ENCODE assay signal across 20 mouse cellular contexts in genomic region chr13:70348456-70348855, GRCm38 (mm10).
DNase-seq lines count a peak whose midpoint lies in the region; ATAC-seq and TF ChIP-seq lines count a peak whose summit lies in the region.
"Had no signal": no experiment of that assay in that cellular context is flagged by ENCODE, and none has a peak within 500 bp of the region (broad histone marks: within the 10 kb centered on the region; RNA-seq: fewer than 3 reads in every experiment).

No protein-coding gene starts in this region.

- 73% methylated on average over 4 of the region's 4 CpGs for WGBS in lung, embryonic 14.5 days
- 76% methylated on average over 4 of the region's 4 CpGs for WGBS in lung, embryonic 16.5 days

- no peak for TF ChIP-seq CTCF in lung, embryonic 14.5 days (IDR thresholded peaks at IDR 0.05; ENCODE audit: low read depth)

- no peak overlapping the region for H3K4me2 ChIP-seq in lung, embryonic 14.5 days
- no peak overlapping the region for H3K4me2 ChIP-seq in lung, embryonic 16.5 days (ENCODE audit: low read depth, low read length)
- H3K4me2 ChIP-seq: embryonic facial prominence, embryonic 13.5 days; embryonic facial prominence, embryonic 15.5 days; forebrain, embryonic 13.5 days; forebrain, embryonic 15.5 days had no signal

- no peaks in the 10 kb centered on the region for H3K4me1 ChIP-seq in lung, embryonic 14.5 days (ENCODE audit: insufficient read depth)
- peaks cover 9% of the 10 kb centered on the region for H3K4me1 ChIP-seq in lung, embryonic 16.5 days (replicated peaks; ENCODE audit: control insufficient read depth, insufficient read depth, low read length)
- H3K4me1 ChIP-seq: embryonic facial prominence, embryonic 13.5 days; embryonic facial prominence, embryonic 15.5 days; forebrain, embryonic 13.5 days; forebrain, embryonic 15.5 days had no signal

- peak; percentile 30; the same call in 1 of the 2 replicates for ATAC-seq in lung, embryonic 14.5 days (ENCODE audit: insufficient read depth)
- peak; percentile 66 for ATAC-seq in lung, embryonic 16.5 days (ENCODE audit: low read depth)
- ATAC-seq: forebrain, embryonic 13.5 days; forebrain, embryonic 15.5 days had no signal

- DNase-seq in lung, embryonic 14.5 days = peak; percentile 55
- no peak for DNase-seq in lung, postnatal 4 days
- no peak for DNase-seq in lung, postnatal 14 days
- DNase-seq: adrenal gland, adult 2 months; adrenal gland, postnatal 10 days; adrenal gland, postnatal 25 days; cerebellum, adult 11 months; cerebellum, adult 18-20 months; cerebellum, adult 8-10 months; cerebellum, adult 9-11 months; cerebellum, postnatal 14 days; cerebellum, postnatal 36 days; embryo, embryonic 11 days had no signal

- H3K27me3 ChIP-seq in lung, embryonic 14.5 days (ENCODE audit: insufficient read depth, low read length) = no peaks in the 10 kb centered on the region
- H3K27me3 ChIP-seq in lung, embryonic 16.5 days (ENCODE audit: control insufficient read depth, insufficient read depth, low read depth, low read length) = no peaks in the 10 kb centered on the region
- H3K27me3 ChIP-seq: embryonic facial prominence, embryonic 13.5 days; embryonic facial prominence, embryonic 15.5 days; forebrain, embryonic 13.5 days; forebrain, embryonic 15.5 days had no signal

- no peak overlapping the region for H3K4me3 ChIP-seq in lung, embryonic 14.5 days (ENCODE audit: low read depth, low read length)
- no peak overlapping the region for H3K4me3 ChIP-seq in lung, embryonic 16.5 days (ENCODE audit: low read length)
- H3K4me3 ChIP-seq: embryonic facial prominence, embryonic 13.5 days; embryonic facial prominence, embryonic 15.5 days; erythroblast, embryonic 14.5 days; forebrain, embryonic 10.5 days; forebrain, embryonic 13.5 days; forebrain, embryonic 15.5 days had no signal

- no peak overlapping the region for H3K27ac ChIP-seq in lung, embryonic 14.5 days (ENCODE audit: low read depth)
- no peak overlapping the region for H3K27ac ChIP-seq in lung, embryonic 16.5 days (ENCODE audit: low read length)
- H3K27ac ChIP-seq: embryonic facial prominence, embryonic 13.5 days; embryonic facial prominence, embryonic 15.5 days; forebrain, embryonic 10.5 days; forebrain, embryonic 13.5 days; forebrain, embryonic 15.5 days had no signal

- H3K9me3 ChIP-seq in lung, embryonic 14.5 days (ENCODE audit: low read depth, low read length) = no peaks in the 10 kb centered on the region
- peaks cover 3% of the 10 kb centered on the region; the same call in 1 of the 2 replicates for H3K9me3 ChIP-seq in lung, embryonic 16.5 days (ENCODE audit: control insufficient read depth, low read length)
- H3K9me3 ChIP-seq: embryonic facial prominence, embryonic 13.5 days; embryonic facial prominence, embryonic 15.5 days; forebrain, embryonic 13.5 days; forebrain, embryonic 15.5 days had no signal

- H3K36me3 ChIP-seq in lung, embryonic 14.5 days (ENCODE audit: insufficient read depth) = no peaks in the 10 kb centered on the region
- H3K36me3 ChIP-seq in lung, embryonic 16.5 days (ENCODE audit: control insufficient read depth, insufficient read depth, low read length) = no peaks in the 10 kb centered on the region
- H3K36me3 ChIP-seq: embryonic facial prominence, embryonic 13.5 days; embryonic facial prominence, embryonic 15.5 days; forebrain, embryonic 10.5 days; forebrain, embryonic 15.5 days had no signal

- H3K9ac ChIP-seq in lung, embryonic 14.5 days = no peak overlapping the region
- H3K9ac ChIP-seq in lung, embryonic 16.5 days (ENCODE audit: low read length) = no peak overlapping the region
- H3K9ac ChIP-seq: embryonic facial prominence, embryonic 13.5 days; embryonic facial prominence, embryonic 15.5 days; forebrain, embryonic 13.5 days; forebrain, embryonic 15.5 days had no signal
